Mouse (Mus musculus) spleen, postnatal 36 days (tissue): ENCODE results near the gene Speg.

Source experiments
- DNase-seq, 2 experiments: peaks; one replicate each; pipeline ENCODE4 v3.0.0; 2022; ENCODE audit warnings: low spot score in 2 of 2, mixed read lengths in 1 of 2

Gene Speg

DNA sequence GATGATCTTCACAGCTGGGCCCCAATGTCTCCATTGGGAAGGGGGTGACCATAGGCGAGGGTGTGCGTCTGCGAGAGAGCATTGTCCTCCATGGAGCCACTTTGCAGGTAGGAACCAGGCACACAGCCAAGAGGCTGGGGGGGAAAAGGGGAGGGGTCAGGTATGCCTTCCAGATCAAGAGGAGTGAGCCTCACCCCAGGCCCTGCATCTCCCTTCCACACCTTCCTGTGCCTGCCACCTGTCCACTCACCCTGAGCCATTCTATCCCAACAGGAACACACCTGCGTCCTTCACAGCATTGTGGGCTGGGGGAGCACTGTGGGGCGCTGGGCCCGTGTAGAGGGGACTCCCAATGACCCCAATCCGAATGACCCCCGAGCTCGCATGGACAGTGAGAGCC lies 67.1 kb downstream of the Speg start:
- DNase-seq, result no peak

DNA sequence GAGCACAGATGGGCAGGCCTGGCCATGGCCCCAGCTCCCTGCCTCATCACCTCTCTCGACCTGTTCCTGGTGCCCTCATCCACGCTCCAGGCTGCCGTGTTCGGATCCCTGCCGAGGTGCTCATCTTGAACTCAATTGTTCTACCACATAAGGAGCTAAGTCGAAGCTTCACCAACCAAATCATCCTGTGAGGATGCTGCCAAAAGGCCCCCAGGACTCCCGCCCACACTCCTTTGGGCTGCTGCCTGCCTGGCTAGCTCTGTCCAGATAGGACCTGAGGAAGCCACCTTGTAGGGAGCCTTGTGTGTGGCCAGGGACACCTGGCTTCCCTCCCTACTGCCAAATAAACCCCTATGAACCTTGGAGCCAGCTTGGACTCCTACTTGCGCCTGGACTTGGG lies 67.7 kb downstream of the Speg start:
- DNase-seq, result no peak

DNA sequence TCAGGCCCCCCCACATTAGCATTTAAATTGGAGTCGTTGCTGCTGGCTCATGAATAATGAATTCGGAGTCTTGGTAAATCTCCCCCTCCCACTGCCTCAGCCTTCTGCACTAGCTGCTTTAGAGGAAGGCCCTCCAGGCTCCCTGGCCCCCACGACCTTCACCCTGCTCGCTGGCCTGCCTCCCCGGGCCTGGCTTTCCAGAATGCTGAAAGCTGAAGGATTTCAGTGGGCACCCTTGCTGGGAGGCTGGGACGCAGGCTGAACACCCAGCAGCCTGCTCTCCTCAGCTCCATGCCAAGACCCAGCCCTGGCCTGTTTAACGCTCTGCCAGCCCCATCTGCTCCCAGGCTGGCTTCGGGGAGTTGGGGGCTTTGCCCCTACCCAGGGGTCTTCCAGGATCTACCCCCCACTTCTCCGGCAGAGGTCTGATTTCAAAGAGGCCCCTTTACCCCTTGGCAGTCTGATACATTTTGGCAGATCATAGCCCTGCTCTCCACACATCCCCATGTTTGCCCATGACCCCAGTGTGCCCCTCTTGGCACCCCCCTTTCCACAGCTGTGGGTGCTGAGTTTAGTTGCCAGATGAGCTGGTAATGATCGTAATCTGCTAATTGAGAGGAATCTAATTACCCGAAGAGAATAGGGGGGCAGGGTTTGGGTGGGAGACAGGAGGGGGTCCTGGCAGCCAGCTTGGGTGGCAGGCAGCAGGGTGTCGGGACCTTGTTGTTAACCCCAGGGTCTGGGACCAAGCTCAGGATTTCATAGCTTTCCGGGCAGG lies 68.3 kb downstream of the Speg start:
- DNase-seq, result no peak

DNA sequence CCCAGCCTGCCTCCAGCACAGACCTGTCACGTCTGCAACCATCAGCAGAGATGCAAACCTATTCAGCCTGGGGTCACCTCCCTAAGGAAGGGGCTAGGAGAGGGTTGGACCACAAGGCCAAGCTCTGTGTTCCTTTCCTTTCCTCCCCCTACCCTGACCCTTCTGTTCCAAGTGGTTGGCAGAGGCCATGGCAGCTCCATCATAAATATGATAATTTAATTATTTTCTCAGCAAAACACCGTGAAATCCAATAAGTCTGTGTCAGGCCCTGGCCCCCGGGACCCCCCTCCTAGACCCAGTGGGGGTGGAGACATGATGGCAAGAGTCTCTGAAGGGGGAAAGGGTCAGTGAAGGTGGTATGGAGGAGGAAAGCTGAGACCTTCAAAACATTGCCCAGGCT lies 69.1 kb downstream of the Speg start:
- no peak for DNase-seq

DNA sequence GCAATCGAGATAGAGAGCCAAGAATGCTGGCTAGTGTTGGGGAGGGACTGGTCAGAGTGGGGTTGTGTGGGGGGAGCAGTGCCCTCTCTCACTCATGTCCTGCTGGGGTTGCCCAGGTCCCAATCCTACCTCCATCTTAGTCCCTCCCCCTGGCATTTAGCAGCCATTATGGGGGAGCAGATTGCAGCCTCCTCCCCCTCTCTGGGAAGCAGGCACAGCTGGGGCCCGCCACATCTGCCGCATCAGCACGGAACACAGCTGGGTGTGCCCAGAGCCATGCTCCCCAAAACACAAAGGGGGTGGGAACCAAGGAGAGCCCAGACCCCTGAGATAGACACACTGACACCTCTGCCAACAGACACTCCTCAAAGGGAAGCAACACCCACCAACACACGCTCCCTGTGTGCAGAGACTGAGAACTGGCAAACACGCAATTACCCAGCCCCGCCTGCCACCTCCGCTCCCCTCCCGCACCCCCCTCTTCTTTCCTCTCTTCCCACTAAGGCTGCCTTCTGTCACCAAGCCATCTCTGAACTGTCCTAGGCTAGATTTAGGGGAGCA lies 70.1 kb downstream of the Speg start:
- DNase-seq, result no peak

DNA sequence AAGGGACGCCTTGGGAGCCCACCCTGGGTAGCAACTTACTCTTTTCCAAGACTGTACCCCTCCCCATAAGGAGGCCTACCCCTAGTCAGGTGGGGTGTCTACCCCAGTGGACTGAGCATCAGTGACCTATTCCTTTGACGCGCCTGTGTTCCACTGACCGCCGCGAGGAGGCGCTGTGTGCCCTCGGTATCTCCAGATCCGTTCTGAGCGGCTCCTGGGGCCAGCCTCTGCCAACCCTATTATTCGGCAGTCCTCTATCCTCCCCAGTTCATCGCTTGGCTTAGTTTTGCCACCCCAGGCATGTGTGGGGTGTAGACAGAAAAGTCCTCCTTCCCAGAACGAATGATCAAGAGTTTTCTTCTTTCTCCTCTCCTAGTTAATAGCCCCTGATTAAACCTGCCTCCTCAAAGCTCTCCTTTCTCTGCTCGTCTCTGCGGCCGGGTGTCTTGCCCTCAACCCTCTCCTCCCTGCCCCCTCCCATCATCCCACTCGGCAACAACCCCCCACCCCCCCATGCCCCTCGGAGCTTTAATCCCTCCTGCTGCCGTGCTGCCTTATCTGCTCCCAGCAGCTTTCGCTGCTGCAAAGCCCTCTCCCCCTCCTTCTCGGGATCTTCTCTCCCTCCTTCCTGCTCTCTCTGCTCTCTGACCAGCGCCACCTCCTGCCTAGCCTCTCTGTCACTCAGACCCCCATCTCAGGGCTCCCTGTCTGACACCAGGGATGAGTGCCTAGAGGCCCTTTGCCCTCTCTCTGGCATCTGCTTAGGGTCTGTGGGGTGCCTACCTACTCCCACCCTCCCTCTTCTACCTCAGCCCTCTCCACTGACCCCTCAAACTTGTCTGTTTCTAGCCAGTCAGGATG lies 70.9 kb downstream of the Speg start:
- peak; percentile 49 to 61 for DNase-seq

DNA sequence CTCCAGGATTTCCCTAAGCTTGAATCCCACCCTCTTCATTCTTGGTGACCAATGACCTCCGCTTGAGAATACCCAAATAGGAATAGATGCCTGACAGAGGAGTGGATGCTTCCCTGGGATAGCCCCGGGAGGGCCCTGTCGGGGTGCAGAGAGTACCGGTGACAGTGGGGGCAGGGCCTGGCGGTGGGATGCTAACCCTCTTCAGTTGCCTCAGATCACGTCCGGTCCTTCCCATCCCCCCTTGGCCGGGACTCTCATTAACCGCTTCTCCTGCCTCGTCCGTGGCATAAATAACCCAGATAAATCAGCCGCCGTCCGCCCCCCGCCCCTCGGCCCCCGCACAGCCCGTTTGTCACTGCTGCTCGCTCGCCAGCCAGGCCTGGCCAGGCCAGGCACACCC lies 71.6 kb downstream of the Speg start:
- no peak for DNase-seq

DNA sequence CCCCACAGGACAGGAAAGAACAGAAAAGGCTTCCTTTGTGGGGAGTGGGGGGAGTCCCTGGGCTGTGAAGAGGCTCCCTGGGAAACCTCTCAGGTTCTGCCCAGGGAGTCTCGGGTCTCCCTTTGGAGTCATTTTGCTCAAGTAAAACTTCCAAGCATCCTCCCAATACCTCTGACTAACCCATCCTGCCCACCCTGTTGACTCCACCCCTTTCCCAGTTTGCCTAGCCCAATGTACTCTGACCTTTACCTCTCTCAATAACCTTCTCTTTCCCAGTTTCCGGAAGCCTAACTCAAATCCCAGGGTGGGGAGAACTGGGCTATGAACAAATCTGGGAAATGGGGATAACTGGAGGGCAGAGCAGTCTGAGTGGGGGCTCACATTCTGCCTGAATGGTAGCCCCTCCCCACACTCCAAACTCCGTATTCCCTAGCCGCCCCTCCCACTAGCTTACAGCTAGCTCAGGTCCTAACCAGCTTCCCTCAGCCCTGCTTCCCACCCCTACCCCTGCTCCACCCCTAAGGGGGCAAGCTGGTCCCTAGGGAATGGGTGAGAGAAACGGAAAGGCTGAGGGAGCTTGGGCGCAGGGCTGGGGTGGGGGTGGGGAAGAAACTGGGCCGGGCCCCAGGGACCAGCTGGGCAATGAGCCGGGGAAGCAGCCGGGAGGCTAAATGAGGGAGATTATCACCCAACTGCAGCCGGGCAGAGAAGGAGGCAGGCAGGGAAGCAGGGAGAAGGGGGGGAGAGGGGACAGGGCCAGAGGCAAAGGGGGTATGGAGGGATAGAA lies 72.4 kb downstream of the Speg start:
- no peak for DNase-seq

DNA sequence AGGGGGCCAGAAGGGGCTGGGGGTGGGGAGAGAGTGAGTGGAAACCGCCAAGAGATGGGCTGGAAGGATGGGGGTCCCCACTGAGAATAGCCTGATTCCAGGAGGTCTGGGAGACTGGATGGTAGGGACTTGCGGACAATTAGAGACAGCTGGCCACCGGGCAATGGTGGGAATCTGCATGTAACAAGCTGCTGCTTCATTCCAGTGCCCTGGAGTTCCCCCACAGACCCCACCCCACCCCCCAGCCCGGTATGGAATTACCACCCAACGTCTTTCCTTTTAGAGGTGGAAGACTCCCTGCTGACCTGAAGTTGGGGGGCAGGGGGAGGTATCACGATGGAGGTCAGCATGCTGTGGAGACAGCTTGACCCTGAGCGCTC lies 72.9 kb downstream of the Speg start:
- DNase-seq, result no peak

DNA sequence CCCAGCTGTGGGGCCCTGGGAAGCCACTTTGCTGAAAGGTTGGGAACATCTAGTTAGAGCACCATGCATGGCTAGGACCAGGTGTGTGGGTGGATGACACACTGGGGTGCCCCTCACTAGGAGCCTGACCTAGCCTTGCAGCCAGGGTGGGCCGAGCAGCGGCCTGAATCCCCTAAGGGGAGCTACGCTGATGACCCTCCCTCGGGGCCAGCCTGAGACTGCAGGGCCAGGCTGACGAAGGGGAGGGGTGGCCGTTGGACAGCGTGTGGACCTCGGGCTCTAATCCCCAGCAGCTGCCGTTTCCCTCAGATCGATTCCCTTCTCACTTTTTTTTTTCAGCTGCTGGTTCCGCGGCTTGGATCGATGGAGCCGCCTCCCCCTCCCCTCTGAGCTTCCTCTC lies 73.8 kb downstream of the Speg start:
- DNase-seq, result no peak

DNA sequence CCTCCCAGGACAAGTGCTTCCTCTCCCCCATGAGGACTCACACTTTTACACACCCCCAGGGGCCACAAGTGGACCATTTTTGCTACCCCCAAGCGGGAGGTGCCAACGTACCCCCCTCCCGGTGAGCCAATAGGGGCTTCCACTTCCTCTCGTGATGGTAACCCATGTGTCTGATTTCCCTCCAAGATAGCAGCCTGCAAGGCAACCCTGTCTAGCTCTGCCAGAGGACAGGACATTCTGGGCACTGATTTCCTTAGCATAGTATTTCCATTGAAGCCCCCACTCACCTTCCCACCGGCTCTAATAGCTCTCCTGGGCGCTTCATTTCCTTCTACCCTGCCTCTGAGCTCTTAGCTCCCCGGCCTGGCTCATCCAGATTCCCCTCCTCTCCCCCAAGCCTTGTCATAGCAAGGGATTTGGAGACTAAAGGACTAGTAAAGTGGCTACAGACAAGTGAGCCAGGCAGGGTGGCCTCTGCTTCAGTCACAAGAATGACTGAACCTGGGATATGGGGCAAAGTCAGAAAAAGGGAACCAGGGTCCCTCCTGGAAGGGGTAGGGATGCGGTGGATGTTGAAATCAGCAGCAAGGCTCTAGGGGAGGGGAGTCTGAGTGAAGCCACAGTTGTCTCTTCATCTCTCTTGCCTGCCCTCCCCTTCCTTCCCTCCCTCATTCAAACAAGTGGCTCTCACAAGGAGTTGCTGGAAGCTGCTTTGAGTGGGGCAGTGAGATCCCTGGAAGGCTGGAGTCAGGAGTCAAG lies 74.5 kb downstream of the Speg start:
- DNase-seq, result no peak

DNA sequence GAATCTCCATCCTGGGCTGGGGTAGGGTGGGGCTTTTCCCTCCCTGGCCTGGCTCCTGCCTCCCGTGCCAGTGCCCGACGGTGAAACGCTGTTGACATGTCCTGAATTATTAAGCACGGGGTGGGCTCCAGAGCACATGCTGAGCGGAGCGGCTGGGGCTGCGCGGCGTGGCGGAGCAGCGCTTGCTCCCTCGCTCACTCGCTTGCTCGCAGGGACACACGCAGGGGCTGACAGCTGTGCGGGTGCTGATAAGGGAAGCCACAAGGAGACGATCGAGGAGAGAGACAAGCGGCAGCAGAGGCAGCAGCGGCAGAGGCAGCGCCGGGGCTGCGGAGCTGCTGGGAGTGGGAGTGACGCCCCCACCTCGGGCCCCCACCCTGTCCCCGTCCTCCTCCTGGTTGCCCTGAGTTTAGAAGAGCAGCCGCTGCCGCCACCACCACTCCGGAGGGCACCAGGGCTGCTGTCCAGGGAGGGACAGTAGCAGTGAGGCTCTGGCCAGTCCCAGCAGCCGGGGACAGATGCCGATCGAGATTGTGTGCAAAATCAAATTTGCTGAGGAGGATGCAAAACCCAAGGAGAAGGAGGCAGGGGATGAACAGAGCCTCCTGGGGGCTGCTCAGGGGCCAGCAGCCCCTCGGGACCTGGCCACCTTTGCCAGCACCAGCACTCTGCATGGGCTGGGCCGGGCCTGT lies 75.4 kb downstream of the Speg start, which contains the start of gene Asic4:
Gene Asic4 (plus strand): TSS at position 123 of the 692 bp plus-strand sequence.
- no peak for DNase-seq

DNA sequence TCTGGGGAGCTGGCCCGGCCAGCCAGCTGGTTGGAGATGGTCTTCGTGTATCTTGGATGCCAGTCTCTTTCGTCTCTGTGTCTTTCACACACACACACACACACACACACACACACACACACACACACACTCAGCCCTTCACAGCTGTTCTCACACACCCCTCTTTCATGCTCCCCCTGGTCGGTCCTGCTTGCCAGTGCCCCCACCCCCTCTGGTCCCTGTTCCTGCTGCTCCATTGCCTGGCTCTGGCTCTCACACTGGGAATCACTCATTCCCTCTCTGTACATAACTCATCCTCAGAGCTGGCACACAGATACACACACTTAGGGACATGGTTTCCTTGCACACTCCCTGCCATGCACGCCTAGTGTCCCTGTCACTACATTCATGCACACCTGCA lies 76.8 kb downstream of the Speg start:
- no peak for DNase-seq

DNA sequence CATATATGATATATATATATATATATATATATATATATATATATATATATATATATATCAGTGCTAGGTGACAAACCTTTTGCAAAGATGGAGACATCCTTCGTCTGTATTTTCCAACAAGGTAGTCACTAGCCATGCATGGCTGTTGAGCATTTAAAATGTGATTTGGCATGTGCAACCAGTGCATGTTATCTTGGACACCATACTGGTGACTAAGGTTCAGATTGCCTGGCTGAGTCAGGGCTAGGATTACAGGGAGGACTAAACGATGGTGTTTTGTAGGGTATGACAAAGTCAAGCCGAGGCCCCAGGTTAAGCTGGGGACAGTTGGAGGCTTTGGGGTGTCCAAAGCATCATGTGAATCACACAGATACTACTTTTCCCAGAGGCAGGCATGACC lies 80.3 kb downstream of the Speg start:
- DNase-seq, result no peak

DNA sequence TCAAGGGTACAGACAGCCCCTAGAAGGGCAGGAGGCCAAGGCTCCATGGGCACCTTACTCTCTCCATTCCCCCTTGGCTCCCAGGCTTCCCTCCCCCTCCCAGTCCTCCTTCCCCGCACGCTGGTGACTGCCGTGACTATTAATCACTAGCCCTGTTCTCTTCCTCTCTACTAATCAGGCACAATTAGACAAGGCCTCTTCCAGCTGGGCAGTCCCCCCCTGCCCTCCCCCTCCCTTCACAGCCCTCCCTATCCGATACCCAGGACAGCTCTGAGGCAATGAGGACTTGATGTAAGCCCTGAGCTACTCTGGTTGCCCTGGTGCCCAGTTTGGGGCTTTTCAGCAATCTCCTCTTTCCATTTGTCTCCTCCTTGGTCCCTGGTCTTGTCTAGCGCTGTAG lies 80.9 kb downstream of the Speg start:
- DNase-seq, result no peak

DNA sequence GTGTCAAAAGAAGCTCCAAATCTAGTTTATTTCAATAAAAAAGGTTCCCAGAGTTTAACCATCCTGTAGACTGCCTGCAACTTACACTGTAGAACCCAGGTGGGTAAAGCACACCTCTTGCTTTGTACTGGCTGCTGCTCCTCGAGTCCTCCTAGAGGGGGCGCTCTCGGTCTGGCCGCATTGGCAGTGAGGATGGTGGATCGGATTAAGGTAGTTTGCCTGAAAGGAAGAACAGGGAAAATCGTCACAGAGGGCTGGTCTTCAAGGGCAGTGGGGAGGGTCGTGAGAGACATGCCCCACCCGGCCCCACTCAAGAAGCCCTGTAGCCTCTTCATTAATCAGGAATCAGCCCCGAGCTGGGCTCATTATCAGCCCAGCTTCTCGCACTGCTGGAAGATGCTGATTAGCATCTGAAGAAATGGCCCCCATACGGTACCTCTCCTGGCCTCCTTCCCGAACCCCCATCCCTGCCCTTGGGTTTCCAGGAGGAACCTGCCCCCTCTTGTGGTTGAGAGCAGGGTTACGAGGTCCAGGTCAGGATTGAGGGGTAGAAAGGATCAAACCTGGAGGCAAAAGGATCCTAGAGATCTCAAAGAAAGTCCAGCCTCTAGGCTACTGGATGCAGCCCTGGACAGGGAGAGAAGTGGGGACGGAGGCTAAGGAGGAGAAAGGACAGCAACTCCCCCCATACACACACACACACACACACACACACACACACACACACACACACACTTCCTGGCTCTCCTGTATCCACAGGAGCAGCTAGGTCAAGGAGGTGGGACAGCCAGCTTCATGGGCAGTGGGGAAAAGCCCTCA lies 81.9 kb downstream of the Speg start:
- no peak for DNase-seq

DNA sequence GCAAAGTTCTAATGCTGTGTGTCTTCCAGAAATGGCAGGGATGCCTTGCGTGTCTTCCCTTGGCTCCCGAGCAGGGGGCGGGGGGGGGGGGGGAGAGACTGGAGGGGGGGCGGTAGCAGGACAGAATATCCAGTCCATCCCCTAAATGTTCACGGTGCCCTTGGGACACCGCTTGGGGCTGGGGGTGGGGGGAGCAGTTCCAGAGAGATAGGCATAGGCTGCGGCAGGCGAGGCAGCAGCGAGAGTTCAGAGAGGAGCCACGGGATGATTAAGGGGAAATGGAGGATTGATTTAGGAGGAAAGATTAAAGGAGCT lies 82.6 kb downstream of the Speg start:
- DNase-seq, result no peak

DNA sequence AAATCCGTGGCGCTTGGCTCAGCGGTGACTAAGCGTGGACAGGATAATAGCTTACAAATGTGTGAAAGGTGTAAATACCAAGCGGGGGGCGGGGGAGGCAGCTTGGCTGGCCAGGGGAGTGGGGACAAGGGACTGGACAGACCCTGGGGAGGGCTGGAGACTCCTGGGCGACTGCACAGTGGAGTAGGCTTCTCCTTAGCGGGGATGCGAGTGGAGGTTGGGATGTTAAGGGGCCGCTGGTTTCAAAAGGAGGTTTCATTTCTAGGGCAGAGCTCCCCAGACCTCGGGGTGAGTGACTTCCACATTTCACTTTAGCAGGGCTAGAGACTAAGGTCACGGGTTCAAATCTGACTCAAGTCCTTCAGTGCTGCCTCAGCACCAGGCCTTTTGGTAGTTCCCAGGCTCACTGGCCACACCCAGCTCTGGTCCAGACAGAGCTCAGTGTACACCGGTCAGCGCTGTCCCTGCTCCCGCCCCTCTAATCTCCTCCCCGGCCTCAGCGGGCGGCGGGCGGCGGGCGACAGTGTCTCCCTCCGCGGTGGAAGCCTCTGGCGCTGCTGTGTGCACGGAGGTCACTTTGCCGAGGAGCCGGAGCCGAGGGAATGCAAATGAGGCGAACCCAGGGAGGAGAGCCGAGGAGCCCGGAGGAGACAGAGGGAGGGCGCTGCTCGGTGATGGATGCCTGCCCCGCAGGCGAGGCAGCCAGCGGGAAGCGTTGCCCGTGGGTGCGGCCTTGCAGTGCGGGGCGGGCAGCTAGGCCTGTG lies 83.1 kb downstream of the Speg start:
- DNase-seq, result no peak
